Mouse (Mus musculus) lung, postnatal 4 days (tissue): ENCODE data around the gene H2-K1.
A peak's percentile ranks its signal among the peaks of the same experiment; 100 is the strongest.
"Not testable (repeated sequence)": the region's sequence is repeated elsewhere in the genome, so short reads cannot be mapped to it uniquely, and the experiment has no call there.

Experiments
- DNase-seq, 2 experiments: peaks; one replicate each; pipeline ENCODE4 v3.0.0; 2021

H2-K1 gene

GRCm38 (mm10) chr17:33953961-33954565, 46.1 kb downstream of the H2-K1 start:
- DNase-seq: no peak

GRCm38 (mm10) chr17:33953310-33953709, 46.8 kb downstream of the H2-K1 start:
- DNase-seq: no peak

- DNase-seq: no peak
These were observed 47.3 kb downstream of the H2-K1 start for GRCm38 (mm10) chr17:33952879-33953278.

- DNase-seq: not testable (repeated sequence)
These were observed 48.1 kb downstream of the H2-K1 start for GRCm38 (mm10) chr17:33952015-33952414.

GRCm38 (mm10) chr17:33951021-33951946, 48.9 kb downstream of the H2-K1 start, which contains the start of gene B3galt4:
Gene B3galt4, minus strand, starts transcription at chr17:33951488.
- peak; percentile 85 to 88 for DNase-seq

- no peak for DNase-seq
These were observed 50.0 kb downstream of the H2-K1 start for GRCm38 (mm10) chr17:33950131-33950625.

GRCm38 (mm10) chr17:33948905-33949537, 51.1 kb downstream of the H2-K1 start:
- no peak for DNase-seq

- DNase-seq: no peak
These were observed 51.9 kb downstream of the H2-K1 start for GRCm38 (mm10) chr17:33948090-33948904.

GRCm38 (mm10) chr17:33947430-33948089, 52.6 kb downstream of the H2-K1 start:
- DNase-seq: peak in 1 of 2 experiments; percentile 17
